Mouse (Mus musculus) gastrocnemius, postnatal 14 days (tissue): Measurements from ENCODE around the gene Itpkb. TPM values are rescaled to one million over a fixed set of nuclear protein-coding genes. Genes with fewer than 3 reads are reported as not detected.

ENCODE experiments used
- DNase-seq: peaks from one replicate; pipeline ENCODE4 v3.0.0; 2021; ENCODE audit warnings: mixed read lengths
- intact Hi-C: fragments of 180-260 bp; cut with DNase I; formaldehyde crosslinking; loops from one replicate; pipeline ENCODE4 v1.15.1; 2025; ENCODE audit warnings: low total_unique reads
- total RNA-seq, 2 experiments: library from RNA; stranded (reverse); gene quantifications; 2 replicates each; pipeline ENCODE4 v1.2.3; 2021

Gene Itpkb
- total RNA-seq, 2 experiments from 2014 or later: 27.6 to 28.6 TPM

DNA sequence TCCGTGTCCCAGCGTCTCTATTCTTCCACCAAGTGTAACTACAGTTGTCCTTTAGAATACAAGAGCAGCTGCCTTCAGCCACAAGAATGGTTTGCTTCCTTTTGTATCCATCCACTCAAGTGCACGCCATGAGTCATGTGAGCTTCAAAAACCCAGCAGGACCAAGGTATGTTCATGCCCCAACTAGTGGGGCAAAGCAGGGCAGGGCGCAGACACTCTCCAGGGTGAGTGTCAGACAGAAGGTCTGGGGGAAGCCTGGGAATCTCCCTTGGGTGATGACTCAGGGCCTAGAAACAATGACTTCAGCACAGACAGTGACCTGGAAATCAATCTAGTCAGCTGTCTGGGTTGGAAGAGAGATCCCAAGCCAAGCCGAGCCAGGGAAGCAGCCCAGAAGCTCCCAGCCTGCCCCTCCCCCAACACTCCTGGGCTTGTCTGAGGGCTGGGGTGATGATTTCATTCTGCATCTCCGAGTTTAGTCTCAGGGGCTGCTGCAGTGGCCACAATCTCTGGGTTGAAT lies 17.4 kb upstream of the Itpkb start:
- DNase-seq: peak; percentile 85
- intact Hi-C loops: no loop called here

DNA sequence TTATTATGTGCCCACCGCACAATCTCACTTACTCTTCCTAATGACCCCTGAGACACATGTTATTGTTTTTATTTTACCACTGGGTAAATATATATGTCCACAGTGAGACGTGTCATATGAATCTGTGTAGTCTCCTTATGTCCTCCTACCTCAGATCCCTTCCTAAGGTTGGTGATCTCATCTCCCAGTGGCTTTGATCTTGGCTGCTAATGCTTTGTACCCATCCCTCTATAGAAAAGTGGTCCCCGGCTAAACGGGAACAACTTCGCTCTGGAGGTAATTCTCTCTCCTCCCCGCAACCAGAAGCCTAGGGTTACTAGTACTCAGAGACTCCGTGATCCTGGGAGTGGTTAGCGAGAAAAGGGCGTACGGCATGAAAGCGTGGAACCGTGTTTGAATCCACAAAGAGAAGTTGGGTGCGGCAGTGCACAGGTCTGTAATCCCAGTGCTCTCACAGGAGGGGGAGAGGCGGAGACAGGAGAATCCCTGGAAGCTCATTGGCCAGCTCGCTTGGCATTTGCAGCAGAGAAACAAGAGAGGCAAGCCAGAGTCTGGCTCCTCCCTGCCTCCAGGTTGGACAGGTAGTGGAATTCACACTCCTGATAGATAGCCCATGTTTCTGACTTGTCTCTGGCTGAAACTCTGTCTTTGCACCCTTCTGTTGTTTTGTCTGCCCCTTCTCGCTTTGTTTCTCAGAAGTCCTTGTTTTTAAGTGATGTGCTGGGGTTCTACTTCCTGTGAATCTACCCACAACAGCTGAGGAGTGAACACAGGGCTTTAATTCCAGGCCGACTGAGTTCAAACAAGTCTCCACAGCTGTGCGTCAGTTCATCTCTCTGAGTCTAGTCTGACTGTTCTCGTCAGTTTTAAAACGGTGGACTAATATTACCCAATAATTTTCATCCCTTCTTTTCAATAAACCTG lies 16.5 kb upstream of the Itpkb start:
- peak; percentile 22 for DNase-seq
- intact Hi-C loops: no loop called here

DNA sequence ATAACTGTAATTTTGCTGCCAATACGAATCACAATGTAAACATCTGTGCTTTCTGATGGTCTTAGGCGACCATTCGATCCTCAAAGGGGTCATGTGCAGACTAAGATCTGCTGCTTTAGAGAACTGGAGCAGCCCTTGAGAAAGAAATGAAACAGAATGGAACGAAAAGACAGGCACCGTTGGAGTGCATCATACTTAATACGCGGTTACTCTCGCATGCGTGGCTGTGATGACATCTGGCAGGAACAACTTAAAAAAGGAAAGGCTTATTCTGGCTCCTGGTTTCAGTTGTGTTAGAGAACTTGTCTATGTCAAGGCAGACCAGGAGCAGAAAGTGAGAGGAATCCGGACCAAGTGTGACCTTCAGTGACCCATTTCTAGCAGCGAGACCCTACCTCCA lies 15.6 kb upstream of the Itpkb start:
- intact Hi-C loops: no loop called here
- no peak for DNase-seq

DNA sequence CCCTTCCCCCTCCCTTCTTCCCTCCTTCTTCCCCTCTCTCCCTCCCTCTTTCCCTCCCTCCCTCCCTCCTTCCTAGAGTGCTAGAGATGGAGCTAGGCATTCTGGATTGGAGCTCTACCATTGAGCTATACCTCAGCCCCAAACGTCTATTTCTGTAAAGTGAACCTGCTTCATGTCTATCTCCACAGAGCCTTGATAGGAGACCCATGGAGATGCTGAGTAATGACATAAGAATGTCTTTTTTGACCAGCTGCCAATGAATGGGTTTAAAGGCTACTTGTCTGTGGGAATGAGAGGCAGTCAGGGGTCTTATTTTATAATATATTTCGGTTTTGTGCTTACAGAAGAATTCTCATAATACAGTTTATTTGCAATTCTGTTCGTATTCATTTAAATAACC lies 15.2 kb upstream of the Itpkb start:
- no peak for DNase-seq
- intact Hi-C loops: no loop called here

DNA sequence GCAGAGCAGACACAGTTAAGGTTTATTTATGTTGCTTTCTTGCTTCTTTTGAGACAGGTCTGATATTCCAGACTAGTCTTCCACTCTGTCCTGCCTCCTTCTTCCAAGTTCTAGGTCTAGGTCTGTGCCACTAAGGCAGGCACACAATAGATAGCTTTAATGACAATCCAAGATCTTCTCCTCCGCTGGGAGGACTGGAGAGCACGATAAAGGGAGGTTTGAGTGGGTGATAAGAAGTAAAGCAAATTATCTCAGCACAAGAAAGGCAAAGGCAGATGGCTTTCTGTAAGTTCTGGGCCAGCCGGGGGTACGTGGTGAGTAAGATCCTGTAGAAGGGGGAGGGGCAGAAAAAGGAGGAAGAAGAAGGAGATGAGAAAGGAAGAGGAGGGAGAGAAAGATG lies 12.8 kb upstream of the Itpkb start:
- intact Hi-C loops: no loop called here

DNA sequence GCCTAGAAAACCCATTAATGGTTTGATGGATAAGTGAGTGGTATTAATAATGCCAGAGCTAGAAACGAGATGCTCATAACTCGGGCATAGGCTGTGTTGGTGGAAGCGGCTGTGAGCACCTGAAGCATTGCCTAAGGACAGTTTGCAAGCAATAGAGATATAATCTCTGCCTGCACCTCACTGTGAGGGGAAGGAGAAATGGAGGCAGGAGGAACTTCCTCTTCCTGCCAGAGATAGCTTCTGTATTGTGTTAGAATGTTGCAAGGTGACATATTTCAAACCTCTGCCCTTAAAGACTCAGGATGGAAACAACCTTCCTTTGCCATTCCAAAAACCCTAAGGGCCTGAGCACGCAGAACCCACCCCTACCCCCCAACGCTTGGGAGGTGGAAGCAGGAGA lies 11.9 kb upstream of the Itpkb start:
- intact Hi-C loops: no loop called here
- no peak for DNase-seq

More for the DNA sequence above, 12.8 kb upstream of the Itpkb start:
- no peak for DNase-seq

DNA sequence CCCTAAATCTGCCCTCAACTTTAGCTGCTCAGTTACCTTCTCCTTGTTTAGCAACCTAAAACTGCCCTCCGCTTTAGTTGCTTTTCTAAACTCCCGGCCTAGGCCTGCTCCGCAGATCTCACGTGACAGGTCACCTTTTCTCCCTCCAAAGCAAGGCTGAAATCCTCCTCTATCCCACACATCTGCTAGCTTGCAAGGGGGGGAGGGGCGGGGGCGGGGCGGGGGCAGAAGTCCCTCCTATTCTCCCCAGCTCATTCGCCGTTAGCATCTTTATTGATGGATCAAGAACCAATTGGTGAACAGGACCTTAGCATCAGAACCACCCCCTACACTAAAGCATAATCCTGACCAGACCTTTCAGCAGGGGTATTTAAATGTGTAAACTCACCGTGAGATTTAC lies 10.4 kb upstream of the Itpkb start:
- DNase-seq: no peak
- intact Hi-C loops: no loop called here

DNA sequence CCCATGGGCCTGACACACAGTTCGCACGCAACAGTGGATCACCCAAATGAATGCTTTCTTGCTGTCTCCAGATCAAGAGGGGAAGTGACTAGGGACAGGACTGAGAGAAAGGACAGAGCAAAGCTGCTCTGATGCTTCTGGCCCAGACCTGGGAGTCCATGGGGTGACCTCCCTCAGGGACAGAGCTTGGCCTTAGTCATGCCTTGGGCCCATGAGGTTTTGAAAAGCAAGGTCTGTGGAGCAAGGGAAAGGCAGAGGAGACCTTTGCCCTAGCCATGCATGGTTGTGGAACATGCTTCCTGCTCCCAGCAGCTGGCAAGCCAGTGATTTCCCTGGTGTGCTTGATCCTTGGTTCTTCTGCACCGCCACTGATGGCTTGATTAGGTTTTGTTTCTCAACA lies 7.4 kb upstream of the Itpkb start:
- DNase-seq: no peak
- intact Hi-C loops: no loop called here

DNA sequence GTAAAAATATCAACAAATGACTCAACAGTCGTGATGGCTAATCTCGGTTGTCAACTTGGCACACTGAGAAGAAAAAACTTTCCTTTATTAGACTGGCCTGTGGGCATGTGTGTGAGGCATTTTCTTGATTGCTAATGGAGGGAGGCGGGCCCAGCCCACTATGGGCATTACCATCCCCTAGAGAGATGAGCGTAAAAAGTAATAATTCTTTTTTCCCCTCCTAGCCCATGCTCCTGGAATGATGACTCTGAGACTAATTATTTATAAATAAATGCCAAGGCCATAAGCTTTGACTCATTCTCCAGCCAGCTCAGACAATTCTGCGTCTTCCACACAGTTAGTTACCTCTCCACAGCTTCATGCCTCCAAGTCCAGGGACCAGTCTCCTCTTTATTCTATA lies 6.8 kb upstream of the Itpkb start:
- DNase-seq: no peak
- intact Hi-C loops: no loop called here

DNA sequence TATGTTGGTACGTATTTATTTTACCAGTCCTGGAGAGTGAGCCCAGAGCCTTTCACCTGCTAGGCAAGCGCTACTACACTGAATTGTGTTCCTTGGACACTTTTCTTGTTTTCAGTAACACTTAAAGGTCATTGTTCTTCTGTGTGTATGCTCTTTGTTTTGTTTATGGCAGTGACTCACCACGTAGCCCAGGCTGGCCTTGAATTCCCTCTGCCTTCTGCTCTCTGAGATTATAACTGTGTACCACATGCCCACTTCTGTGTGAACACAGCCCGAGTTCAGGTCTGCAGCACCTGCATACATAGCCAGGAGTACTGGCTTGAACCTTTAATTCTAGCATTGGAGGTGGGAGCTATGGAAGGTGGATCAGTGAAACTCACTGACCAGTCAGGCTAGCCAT lies 6.0 kb upstream of the Itpkb start:
- intact Hi-C loops: no loop called here
- DNase-seq: no peak

DNA sequence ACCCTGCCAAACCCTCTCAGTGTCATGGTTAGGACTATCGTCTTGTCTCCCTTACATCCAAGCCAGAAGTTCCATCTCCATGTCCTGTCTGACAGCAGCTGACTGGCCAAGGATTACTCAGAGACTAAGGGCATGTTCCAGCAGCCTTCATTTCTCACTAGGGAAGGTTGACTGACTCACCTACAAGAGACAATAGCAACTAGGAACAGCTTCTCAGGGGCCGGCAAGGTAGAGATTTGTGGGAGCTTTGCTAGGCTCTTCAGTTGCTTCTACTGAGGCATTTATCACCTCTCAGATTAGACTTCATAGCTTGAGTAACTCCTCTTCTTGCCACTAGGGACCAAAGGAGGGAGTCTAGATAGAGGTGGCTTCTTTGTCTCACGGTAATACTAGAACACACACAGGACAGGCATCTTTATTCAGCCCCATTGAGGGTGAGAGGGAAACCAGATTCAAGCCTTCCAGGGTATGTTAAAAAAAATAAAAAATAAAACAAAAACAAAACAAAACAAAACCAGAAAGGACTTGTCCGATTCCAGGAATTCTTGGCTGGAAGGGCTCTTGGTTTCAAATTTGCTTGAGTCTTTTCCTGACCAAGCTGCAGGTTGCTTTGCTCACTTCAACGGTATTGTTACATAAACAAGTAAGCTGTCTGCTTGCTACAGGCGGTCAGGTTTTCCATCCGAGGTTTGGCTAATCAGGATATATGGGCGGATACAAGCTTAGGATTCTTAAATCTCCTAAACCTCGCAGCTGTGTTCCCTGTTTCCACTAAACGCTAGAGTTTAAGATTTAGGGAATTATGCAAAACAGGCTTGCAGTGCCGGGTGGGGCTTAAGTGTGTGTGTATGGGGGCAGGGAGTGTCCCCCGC lies 1.3 kb upstream of the Itpkb start:
- intact Hi-C loops: no loop called here
- DNase-seq: no peak

DNA sequence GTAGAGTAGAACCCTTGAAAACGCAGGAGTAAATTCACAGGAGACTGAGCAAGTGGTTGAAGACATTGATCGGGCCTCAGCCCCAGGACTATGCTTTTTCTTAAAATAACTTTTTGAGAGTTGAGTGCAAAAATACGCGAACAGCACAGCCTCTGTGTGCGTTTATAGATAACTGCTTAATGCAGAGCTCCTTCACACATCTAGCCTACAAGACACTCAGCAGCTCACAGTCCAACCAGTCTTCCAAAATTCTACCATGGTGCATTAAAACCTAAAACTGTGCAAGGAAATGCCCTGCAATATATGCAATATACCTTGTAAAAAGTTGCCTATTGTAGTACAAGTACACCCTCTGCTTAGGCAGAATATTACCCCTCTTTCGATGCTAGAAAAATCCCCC lies 579 bp upstream of the Itpkb start:
- intact Hi-C loops: loop anchor here (10.0 kb wide), 1 partner anchor 55 kb away; no protein-coding TSS in a partner anchor

DNA sequence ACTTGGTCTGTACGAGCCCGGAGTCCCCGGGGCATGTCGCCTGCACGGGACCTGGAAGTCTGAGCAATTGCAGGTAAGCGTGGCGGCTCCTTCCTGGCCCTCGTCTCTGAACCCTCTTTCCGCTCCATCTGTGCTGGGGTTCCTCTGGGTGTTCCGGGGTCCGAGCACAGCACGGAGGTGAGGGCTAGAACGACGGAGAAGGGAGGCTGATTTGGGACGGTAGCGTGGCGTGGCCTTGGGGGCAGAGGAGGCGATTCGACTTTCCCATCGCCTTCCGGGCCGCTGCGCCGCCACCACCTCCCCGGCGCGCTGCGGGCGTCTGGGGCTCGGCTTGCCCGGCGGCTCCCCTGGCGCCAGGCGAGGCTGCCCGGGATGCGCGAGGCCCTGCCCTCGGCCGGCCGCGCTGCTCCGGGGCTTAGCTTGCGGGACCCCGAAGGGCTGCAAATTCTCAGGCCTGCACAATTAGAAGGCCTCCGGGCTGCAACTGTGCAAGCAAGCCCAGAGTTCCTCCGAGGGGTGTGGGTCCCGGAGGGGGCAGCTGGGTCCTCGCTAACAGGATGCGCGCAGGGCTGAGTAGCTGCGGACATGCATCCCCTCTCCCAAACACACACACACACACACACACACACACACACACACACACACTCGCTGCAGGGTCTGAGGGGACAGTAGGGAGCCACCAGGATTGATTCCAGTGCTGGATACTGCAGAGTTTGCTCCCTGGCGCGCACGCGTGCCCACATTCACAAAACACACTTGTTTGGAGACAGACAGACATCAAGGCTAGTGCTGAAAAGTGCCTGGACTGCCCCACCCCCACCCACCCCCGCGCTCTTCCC lies 641 bp downstream of the Itpkb start:
- intact Hi-C loops: loop anchor here (10.0 kb wide), 1 partner anchor 54 kb away; no protein-coding TSS in a partner anchor
- peak; percentile 44 for DNase-seq

More for the DNA sequence above, 579 bp upstream of the Itpkb start:
- DNase-seq: no peak

DNA sequence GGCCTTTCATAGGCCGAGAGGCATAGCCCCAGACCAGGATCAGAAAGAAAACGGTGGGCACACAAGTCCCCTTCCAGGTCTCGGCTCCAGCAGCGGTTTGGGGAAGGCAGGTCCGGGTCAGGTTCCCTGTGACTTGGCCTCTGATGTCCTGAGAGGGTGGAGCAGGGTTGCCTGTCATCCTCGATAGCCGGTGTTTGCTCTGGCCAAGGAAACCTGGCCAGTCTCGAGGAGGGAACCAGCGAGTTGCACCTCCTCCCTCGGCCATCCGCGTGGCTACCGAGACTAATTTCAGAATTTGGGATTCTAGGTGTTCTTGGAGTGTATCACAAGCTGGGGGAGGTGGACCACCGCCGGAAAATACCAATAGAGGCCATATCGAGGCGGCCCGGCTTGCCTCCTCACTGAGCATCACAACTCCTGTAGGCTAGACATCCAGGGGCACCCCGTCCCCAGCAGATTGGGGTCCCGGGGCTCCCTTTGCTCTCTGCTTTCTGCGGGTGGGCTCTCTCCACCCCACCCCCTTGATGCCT lies 1.3 kb downstream of the Itpkb start:
- intact Hi-C loops: loop anchor here (10.0 kb wide), 1 partner anchor 53 kb away; no protein-coding TSS in a partner anchor
- DNase-seq: peak; percentile 26

DNA sequence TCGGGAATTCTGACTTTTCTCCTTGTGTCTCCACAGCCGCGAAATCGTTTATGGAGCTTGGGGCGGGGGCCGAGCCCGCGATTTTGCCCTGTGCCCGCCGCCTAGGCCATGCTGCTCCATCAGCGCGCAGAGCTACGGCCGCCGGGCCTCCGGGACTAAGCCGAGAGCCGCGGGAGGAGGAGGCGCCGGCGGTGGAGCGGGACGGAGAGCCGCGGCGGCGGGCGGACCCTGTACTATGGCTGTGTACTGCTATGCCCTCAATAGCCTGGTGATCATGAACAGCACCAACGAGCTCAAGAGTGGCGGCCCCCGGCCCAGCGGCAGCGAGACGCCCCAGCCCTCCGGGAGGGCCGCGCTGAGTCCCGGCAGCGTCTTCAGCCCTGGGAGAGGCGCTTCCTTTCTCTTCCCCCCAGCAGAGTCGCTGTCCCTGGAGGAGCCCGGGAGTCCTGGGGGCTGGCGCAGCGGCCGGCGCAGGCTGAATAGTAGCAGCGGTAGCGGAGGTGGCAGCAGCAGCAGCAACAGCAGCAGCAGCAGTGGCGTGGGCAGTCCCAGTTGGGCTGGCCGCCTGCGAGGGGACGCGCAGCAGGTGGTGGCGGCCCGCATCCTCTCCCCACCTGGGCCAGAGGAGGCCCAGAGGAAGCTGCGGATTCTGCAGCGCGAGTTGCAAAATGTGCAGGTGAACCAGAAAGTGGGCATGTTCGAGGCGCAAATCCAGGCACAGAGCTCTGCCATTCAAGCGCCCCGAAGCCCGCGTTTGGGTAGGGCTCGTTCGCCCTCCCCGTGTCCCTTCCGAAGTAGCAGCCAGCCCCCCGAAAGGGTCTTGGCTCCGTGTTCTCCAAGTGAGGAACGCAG lies 2.0 kb downstream of the Itpkb start:
- intact Hi-C loops: loop anchor here (10.0 kb wide), 1 partner anchor 52 kb away; no protein-coding TSS in a partner anchor
- peak; percentile 37 for DNase-seq

DNA sequence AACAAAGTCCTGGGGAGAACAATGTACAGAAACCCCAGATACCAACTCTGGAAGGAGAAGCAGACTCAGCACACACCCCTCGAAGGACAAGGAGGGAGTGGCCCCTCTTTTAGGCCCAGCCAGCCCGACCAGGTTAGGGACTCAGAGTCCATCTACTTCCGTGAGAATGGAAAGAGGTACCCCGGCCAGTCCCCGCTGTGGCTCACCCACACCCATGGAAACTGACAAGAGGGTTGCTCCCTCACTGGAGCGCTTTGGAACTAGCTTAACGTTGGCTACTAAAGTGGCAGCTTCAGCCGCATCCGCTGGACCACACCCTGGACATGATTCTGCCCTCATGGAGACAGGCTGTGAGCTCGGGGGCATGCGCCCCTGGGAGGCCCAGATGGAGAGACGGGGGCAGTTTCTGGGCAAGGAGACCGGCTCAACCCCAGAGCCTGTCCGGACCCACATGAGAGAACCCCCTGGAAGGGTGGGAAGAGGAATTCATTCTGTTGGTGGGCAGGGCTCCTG lies 2.7 kb downstream of the Itpkb start:
- intact Hi-C loops: loop anchor here (10.0 kb wide), 1 partner anchor 52 kb away; no protein-coding TSS in a partner anchor
- no peak for DNase-seq

DNA sequence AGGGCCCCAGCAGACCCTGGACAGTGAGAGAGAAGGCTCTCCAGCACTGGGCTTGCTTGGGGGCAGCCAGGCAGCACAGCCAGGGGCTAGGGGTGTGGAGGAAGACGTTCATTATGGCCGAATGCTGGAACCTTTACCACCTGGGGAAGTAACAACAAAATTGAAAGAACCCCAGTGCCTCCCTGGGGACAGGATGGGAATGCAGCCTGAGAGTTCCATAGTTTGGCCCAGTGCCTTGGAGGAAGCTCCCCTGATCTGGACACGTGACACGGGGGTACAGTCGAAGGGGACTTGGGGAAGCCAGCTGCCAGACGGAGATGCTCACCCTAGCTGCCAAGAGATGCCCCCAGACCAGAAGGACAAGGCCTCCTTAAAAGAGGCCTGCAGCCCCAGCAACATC lies 3.3 kb downstream of the Itpkb start:
- intact Hi-C loops: loop anchor here (10.0 kb wide), 1 partner anchor 51 kb away; no protein-coding TSS in a partner anchor
- DNase-seq: no peak

DNA sequence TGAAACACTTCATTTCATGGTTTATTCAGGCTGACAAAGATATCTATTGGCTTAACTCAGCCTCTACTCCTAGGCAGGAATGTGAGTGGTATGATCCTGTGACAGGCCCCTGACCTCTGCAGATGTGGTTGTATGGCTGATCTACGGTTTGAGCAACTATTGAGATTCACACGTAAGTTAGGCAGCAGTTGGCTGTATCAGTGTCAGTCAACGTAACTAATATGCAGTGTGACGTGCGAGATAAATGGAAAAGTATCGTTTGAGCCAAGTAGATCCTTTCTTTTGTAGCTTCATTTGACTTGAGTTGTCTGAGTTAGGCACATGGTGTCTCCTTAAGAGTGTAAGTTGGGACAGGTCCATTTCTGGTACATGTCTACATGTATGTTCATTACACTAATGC lies 4.3 kb downstream of the Itpkb start:
- intact Hi-C loops: loop anchor here (10.0 kb wide), 1 partner anchor 50 kb away; no protein-coding TSS in a partner anchor
- no peak for DNase-seq
